Mouse (Mus musculus): ENCODE measurements around the gene Apoa1. TPM values are rescaled to one million over a fixed set of nuclear protein-coding genes. Genes with fewer than 3 reads are reported as not detected.

The Apoa1 gene
- polyA plus RNA-seq, 1 experiment, result 0.26 TPM

GRCm38 (mm10) chr9:46272070-46272469 is 43.7 kb downstream of the Apoa1 start:
- TF ChIP-seq GATA1 (IDR thresholded peaks at IDR 0.05; ENCODE audit: low read length), result no peak

- TF ChIP-seq GATA1 (IDR thresholded peaks at IDR 0.05; ENCODE audit: low read length), result no peak
These were observed 44.5 kb downstream of the Apoa1 start, which contains the start of gene Zpr1 for GRCm38 (mm10) chr9:46272677-46273454. Zpr1 (plus strand) TSS chr9:46273064.

- TF ChIP-seq GATA1 (IDR thresholded peaks at IDR 0.05; ENCODE audit: low read length), result no peak
These were observed 46.1 kb downstream of the Apoa1 start for GRCm38 (mm10) chr9:46274494-46274893.

Other genes with a start within 250 kb of the Apoa1 start
- gene Pafah1b2, start 215.9 kb upstream of the Apoa1 start, polyA plus RNA-seq (2012), result 154 and 210 TPM in 2 replicates
- 41.0 and 45.4 TPM in 2 replicates for gene Sik3, start 215.8 kb upstream of the Apoa1 start, polyA plus RNA-seq (2012)
- not detected in 2 replicates for gene Apoc3, start 7.1 kb downstream of the Apoa1 start, polyA plus RNA-seq (2012)
- gene Apoa4, start 12.1 kb downstream of the Apoa1 start, polyA plus RNA-seq (2012), result not detected in 2 replicates
- gene Apoa5, start 40.1 kb downstream of the Apoa1 start, polyA plus RNA-seq (2012), result not detected in 2 replicates
- gene Zpr1, start 44.5 kb downstream of the Apoa1 start, polyA plus RNA-seq (2012), result 36.6 and 47.4 TPM in 2 replicates
- 18.0 and 23.5 TPM in 2 replicates for gene Bud13, start 54.4 kb downstream of the Apoa1 start, polyA plus RNA-seq (2012)
- not detected in 2 replicates for gene 4931429L15Rik, start 91.4 kb downstream of the Apoa1 start, polyA plus RNA-seq (2012)

Measured in G1E-ER4 (cell line).